Mouse (Mus musculus): ENCODE measurements around the gene Fkbp10. TPM values are rescaled to one million over a fixed set of nuclear protein-coding genes. Genes with fewer than 3 reads are reported as not detected.

Gene Fkbp10
- polyA plus RNA-seq, 1 experiment from 2014 or later = 106 TPM

DNA sequence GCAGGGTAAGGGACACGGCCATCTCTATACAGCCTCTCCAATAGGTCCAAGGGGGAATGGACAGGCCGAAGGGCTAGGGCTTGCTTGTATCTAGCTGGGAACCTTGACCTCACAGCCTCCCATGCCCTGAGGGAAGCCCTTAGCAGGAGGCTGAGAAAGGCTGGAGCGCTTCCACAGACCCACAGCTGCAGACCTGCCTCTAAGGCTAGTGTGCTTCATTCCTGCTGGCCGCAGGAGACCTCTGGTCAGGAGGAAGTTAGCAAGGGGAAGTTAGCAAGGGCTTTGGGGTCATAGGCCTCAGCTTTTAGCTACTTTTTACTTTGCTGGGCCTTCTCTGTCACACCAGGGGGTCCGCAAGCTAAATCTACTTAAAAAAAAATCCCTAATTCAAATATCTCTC, 37.1 kb upstream of the Fkbp10 start:
- no peak overlapping the region for H3K4me3 ChIP-seq (ENCODE audit: low read depth, low read length)
- no peak overlapping the region for H3K27ac ChIP-seq (ENCODE audit: low read length)
- H3K9me3 ChIP-seq (ENCODE audit: control insufficient read depth, low read depth, low read length) = no peaks in the 10 kb centered on the region
- H3K9ac ChIP-seq (replicated peaks; ENCODE audit: low read depth, low read length) = no peak overlapping the region
- H3K36me3 ChIP-seq (ENCODE audit: control insufficient read depth, insufficient read depth, low read length) = peaks cover 65% of the 10 kb centered on the region
- ATAC-seq (ENCODE audit: insufficient number of reproducible peaks, insufficient read depth, low FRiP score, low read depth) = no peak
- H3K27me3 ChIP-seq (ENCODE audit: control insufficient read depth, insufficient read depth, low read length) = no peaks in the 10 kb centered on the region
- WGBS = 86% methylated on average over 5 of the region's 5 CpGs
- H3K4me1 ChIP-seq (ENCODE audit: control insufficient read depth, insufficient read depth, low read length) = no peaks in the 10 kb centered on the region
- H3K4me2 ChIP-seq (replicated peaks; ENCODE audit: low read depth, low read length) = no peak overlapping the region

DNA sequence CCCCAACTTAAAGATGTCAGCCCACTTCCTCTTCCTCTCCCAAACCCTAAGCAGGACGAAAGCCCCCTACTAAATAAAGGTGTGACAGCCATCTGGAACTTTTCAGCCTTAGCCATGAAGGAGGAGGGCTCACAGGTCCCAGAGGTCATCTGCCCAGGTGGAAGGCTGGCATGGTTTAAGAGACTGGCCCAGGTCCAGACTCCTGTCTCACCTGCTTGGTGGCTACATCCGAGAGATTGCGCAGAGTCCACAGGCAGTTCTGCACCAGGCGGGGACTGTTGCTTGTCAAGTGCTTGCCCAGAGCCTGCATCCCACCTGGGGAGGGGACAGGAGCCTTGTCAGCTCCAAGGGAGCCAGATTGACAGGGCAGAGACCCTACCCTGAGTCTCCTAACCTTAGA, 36.2 kb upstream of the Fkbp10 start:
- WGBS = 79% methylated on average over 4 of the region's 4 CpGs
- no peak for ATAC-seq (ENCODE audit: insufficient number of reproducible peaks, insufficient read depth, low FRiP score, low read depth)
- no peak overlapping the region for H3K4me3 ChIP-seq (ENCODE audit: low read depth, low read length)
- no peak overlapping the region for H3K27ac ChIP-seq (ENCODE audit: low read length)
- no peaks in the 10 kb centered on the region for H3K27me3 ChIP-seq (ENCODE audit: control insufficient read depth, insufficient read depth, low read length)
- no peaks in the 10 kb centered on the region for H3K4me1 ChIP-seq (ENCODE audit: control insufficient read depth, insufficient read depth, low read length)
- no peak overlapping the region for H3K9ac ChIP-seq (replicated peaks; ENCODE audit: low read depth, low read length)
- no peak overlapping the region for H3K4me2 ChIP-seq (replicated peaks; ENCODE audit: low read depth, low read length)
- peaks cover 64% of the 10 kb centered on the region for H3K36me3 ChIP-seq (ENCODE audit: control insufficient read depth, insufficient read depth, low read length)
- no peaks in the 10 kb centered on the region for H3K9me3 ChIP-seq (ENCODE audit: control insufficient read depth, low read depth, low read length)

DNA sequence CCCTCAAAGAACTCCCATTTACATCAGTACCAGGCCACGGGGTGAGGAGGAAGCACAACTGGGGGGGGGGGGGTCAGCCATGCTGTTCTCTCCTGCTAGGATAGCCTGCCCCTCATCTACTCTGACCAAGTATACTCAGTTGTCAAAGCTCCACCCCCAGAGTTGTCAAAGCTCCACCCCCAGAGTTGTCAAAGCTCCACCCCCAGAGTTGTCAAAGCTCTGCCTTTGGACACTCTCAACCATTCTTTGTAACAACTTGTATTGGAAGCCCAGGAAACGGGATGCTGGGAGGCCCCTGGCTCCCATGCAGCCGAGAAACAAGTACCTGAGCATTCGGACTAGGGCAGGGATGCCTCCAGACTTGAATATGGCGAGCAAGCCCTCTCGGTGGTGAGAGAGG, 32.8 kb upstream of the Fkbp10 start:
- Histone ChIP-seq H3K36me3 (ENCODE audit: control insufficient read depth, insufficient read depth, low read length) (peaks cover 59% of the 10 kb centered on the region), H3K4me2 (replicated peaks; ENCODE audit: low read depth, low read length) (no peak overlapping the region), H3K4me1 (ENCODE audit: control insufficient read depth, insufficient read depth, low read length) (peaks cover 9% of the 10 kb centered on the region), H3K9me3 (ENCODE audit: control insufficient read depth, low read depth, low read length) (no peaks in the 10 kb centered on the region), H3K27me3 (ENCODE audit: control insufficient read depth, insufficient read depth, low read length) (no peaks in the 10 kb centered on the region), H3K9ac (replicated peaks; ENCODE audit: low read depth, low read length) (no peak overlapping the region), H3K4me3 (ENCODE audit: low read depth, low read length) (no peak overlapping the region), H3K27ac (ENCODE audit: low read length) (no peak overlapping the region)
- WGBS = 84% methylated on average over 6 of the region's 6 CpGs
- ATAC-seq (ENCODE audit: insufficient number of reproducible peaks, insufficient read depth, low FRiP score, low read depth) = no peak

DNA sequence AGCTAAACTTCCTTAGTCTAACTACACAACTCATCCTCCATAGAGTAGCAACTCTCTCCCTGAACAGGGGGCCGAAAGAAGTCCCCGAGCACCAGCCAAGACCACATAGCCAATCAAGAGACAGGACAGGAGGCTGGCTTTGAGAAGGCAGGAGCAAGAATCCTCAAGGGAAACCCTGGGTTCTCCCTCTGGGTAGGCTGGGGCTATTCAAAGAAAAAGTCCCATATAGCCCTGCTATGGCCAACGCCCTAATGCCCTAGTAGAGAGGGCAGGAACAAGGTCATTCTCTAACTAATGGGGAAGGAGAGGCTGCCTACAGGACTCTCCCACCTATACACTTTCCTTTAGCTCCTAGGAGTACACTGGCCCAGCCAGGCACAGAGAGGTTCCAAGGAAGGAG, 30.5 kb upstream of the Fkbp10 start:
- no peak for ATAC-seq (ENCODE audit: insufficient number of reproducible peaks, insufficient read depth, low FRiP score, low read depth)
- H3K36me3 ChIP-seq (ENCODE audit: control insufficient read depth, insufficient read depth, low read length) = peaks cover 40% of the 10 kb centered on the region
- H3K4me2 ChIP-seq (replicated peaks; ENCODE audit: low read depth, low read length) = no peak overlapping the region
- 83% methylated on average over 3 of the region's 3 CpGs for WGBS
- no peak overlapping the region for H3K27ac ChIP-seq (ENCODE audit: low read length)
- H3K9ac ChIP-seq (replicated peaks; ENCODE audit: low read depth, low read length) = no peak overlapping the region
- H3K4me1 ChIP-seq (ENCODE audit: control insufficient read depth, insufficient read depth, low read length) = peaks cover 32% of the 10 kb centered on the region
- no peaks in the 10 kb centered on the region for H3K27me3 ChIP-seq (ENCODE audit: control insufficient read depth, insufficient read depth, low read length)
- H3K9me3 ChIP-seq (ENCODE audit: control insufficient read depth, low read depth, low read length) = no peaks in the 10 kb centered on the region
- no peak overlapping the region for H3K4me3 ChIP-seq (ENCODE audit: low read depth, low read length)

DNA sequence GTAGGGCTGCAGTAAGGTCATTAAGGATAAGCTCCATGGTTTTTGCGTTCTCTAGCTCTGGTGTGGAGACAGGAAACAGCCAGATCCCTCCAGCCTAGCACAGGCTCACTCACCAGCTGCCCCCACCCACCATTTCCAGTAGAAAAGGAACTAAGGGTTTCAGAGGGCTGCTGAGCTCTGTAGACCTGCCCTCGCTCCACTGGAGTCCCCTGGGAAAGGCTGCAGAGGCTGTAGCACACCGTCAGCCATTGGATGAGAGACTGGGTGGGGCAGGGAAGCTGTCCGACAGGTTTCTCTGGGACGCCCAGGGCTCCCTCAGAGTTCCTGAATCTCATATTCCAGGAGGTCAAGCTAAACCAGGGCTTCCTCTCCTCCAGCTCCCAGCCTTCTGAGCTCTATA, 28.9 kb upstream of the Fkbp10 start:
- no peak overlapping the region for H3K9ac ChIP-seq (replicated peaks; ENCODE audit: low read depth, low read length)
- 50% methylated on average over 5 of the region's 5 CpGs for WGBS
- H3K36me3 ChIP-seq (ENCODE audit: control insufficient read depth, insufficient read depth, low read length) = peaks cover 32% of the 10 kb centered on the region
- H3K27ac ChIP-seq (ENCODE audit: low read length) = peak overlapping the region; percentile 90
- H3K4me3 ChIP-seq (ENCODE audit: low read depth, low read length) = no peak overlapping the region
- H3K9me3 ChIP-seq (ENCODE audit: control insufficient read depth, low read depth, low read length) = no peaks in the 10 kb centered on the region
- H3K27me3 ChIP-seq (ENCODE audit: control insufficient read depth, insufficient read depth, low read length) = no peaks in the 10 kb centered on the region
- 0 out of 2 replicates have a peak overlapping the region, but pooled peaks have one; percentile 6 for H3K4me2 ChIP-seq (replicated peaks; ENCODE audit: low read depth, low read length)
- H3K4me1 ChIP-seq (ENCODE audit: control insufficient read depth, insufficient read depth, low read length) = peaks cover 48% of the 10 kb centered on the region
- peak; percentile 82 for ATAC-seq (ENCODE audit: insufficient number of reproducible peaks, insufficient read depth, low FRiP score, low read depth)

DNA sequence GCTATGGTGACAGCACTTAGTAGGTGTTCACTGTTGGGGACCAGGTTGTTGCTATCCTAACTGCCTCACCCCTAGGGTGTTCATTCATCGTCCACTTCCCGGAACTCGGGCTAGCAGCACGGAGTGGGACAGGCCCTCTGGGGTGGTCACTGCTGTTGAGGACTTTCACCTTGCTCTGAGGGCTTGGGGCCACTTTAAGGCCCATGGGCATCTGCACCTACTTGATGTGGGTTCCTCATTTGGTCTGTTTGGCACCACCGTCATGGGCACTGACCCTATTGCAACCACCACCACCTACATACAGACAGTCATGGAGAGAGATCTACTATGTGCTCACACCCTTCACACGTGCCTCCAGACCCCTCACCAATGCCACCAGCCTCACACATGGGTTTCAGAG, 28.4 kb upstream of the Fkbp10 start:
- Histone ChIP-seq H3K27ac (ENCODE audit: low read length) (peak overlapping the region; percentile 90), H3K4me3 (ENCODE audit: low read depth, low read length) (no peak overlapping the region), H3K9me3 (ENCODE audit: control insufficient read depth, low read depth, low read length) (no peaks in the 10 kb centered on the region), H3K27me3 (ENCODE audit: control insufficient read depth, insufficient read depth, low read length) (no peaks in the 10 kb centered on the region), H3K4me2 (replicated peaks; ENCODE audit: low read depth, low read length) (0 out of 2 replicates have a peak overlapping the region, but pooled peaks have one; percentile 6), H3K36me3 (ENCODE audit: control insufficient read depth, insufficient read depth, low read length) (peaks cover 31% of the 10 kb centered on the region), H3K4me1 (ENCODE audit: control insufficient read depth, insufficient read depth, low read length) (peaks cover 48% of the 10 kb centered on the region), H3K9ac (replicated peaks; ENCODE audit: low read depth, low read length) (no peak overlapping the region)
- ATAC-seq (ENCODE audit: insufficient number of reproducible peaks, insufficient read depth, low FRiP score, low read depth) = no peak
- WGBS = 79% methylated on average over 6 of the region's 6 CpGs

DNA sequence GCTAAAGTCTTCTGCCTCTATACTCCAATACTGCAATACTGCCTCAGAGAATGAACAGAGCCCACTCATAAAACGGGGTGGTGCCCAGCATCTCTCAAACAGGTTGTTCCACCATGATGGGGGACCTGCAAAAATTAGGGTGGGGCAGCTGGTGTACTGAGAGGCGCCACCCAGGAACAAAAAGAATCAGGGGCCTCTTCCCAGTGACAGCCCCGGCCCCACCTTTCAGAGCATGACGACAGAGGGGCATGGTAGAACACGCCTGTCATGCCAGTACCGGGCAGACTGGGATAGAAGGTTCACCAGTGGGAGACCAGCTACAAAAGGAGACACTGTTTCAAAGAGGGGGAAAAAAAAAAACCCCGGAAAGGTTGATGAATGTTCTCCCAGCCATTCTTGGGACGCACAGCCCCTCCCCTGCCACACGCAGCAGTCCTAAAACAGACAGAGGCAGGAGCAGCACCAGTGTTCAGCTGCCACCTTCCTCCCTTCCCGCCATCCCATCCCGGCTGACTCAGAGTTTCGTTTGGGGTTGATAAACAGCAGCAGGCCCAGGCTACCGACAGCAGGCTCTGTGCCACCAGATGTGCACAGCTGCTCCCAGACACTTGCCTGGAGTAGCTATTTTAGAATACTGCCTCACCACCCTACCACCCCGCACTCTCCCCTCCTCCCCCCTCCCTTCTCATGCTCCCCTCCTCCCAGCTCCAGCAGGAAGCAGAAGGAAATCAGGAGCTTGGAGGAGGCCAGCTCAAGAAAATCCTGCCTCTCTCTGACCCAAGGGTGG, 27.7 kb upstream of the Fkbp10 start:
- Histone ChIP-seq H3K27me3 (ENCODE audit: control insufficient read depth, insufficient read depth, low read length) (no peaks in the 10 kb centered on the region), H3K4me1 (ENCODE audit: control insufficient read depth, insufficient read depth, low read length) (peaks cover 52% of the 10 kb centered on the region), H3K27ac (ENCODE audit: low read length) (peak overlapping the region; percentile 90), H3K36me3 (ENCODE audit: control insufficient read depth, insufficient read depth, low read length) (peaks cover 31% of the 10 kb centered on the region), H3K9ac (replicated peaks; ENCODE audit: low read depth, low read length) (no peak overlapping the region), H3K4me2 (replicated peaks; ENCODE audit: low read depth, low read length) (peak overlapping the region; percentile 28; the same call in 1 of the 2 replicates), H3K4me3 (ENCODE audit: low read depth, low read length) (no peak overlapping the region), H3K9me3 (ENCODE audit: control insufficient read depth, low read depth, low read length) (no peaks in the 10 kb centered on the region)
- WGBS = 20% methylated on average over 14 of the region's 14 CpGs
- peak; percentile 34; the same call in 1 of the 2 replicates for ATAC-seq (ENCODE audit: insufficient number of reproducible peaks, insufficient read depth, low FRiP score, low read depth)

DNA sequence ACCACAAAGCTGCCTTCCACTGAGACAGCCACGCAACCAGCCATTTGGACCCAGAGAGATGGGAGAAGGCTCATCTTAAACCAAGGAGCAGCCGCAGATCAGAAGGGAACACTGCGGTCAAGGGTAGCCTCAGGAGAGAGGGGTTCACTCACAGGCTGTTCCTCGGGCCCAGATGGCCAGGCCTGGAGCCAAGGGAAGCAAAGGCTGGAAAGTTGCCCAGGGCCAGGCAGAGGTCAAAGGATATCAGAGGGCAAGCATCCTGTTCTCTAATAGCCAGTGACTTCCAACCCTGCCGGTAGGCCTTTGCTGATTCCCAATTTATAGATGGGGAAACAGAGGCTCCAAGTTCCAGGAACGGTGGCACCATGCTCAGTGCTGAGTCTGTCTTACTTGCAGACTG, 26.9 kb upstream of the Fkbp10 start:
- no peak overlapping the region for H3K9ac ChIP-seq (replicated peaks; ENCODE audit: low read depth, low read length)
- H3K4me2 ChIP-seq (replicated peaks; ENCODE audit: low read depth, low read length) = 0 out of 2 replicates have a peak overlapping the region, but pooled peaks have one; percentile 28

More for the DNA sequence above, 26.9 kb upstream of the Fkbp10 start:
- Histone ChIP-seq H3K4me3 (ENCODE audit: low read depth, low read length) (no peak overlapping the region), H3K27me3 (ENCODE audit: control insufficient read depth, insufficient read depth, low read length) (no peaks in the 10 kb centered on the region), H3K36me3 (ENCODE audit: control insufficient read depth, insufficient read depth, low read length) (peaks cover 23% of the 10 kb centered on the region; the same call in 1 of the 2 replicates), H3K27ac (ENCODE audit: low read length) (peak overlapping the region; percentile 90), H3K9me3 (ENCODE audit: control insufficient read depth, low read depth, low read length) (no peaks in the 10 kb centered on the region), H3K4me1 (ENCODE audit: control insufficient read depth, insufficient read depth, low read length) (peaks cover 60% of the 10 kb centered on the region)
- WGBS = 59% methylated on average over 6 of the region's 6 CpGs
- no peak for ATAC-seq (ENCODE audit: insufficient number of reproducible peaks, insufficient read depth, low FRiP score, low read depth)
